ENCODE assay signal across 9 mouse cellular contexts in genomic region chr4:154787190-154787589, GRCm38 (mm10). TPM values are rescaled to one million over a fixed set of nuclear protein-coding genes. Genes with fewer than 3 reads are reported as not detected.
DNase-seq lines count a peak whose midpoint lies in the region; ATAC-seq and TF ChIP-seq lines count a peak whose summit lies in the region.
"Had no signal": no experiment of that assay in that cellular context is flagged by ENCODE, and none has a peak within 500 bp of the region (broad histone marks: within the 10 kb centered on the region; RNA-seq: fewer than 3 reads in every experiment).

No protein-coding gene starts in this region.

- H3K36me3 ChIP-seq in ES-Bruce4 (ENCODE audit: control insufficient read depth, insufficient read depth, low read length, poor library complexity, severe bottlenecking) = no peaks in the 10 kb centered on the region
- H3K36me3 ChIP-seq in limb, embryonic 10.5 days = no peaks in the 10 kb centered on the region

- H3K9me3 ChIP-seq in ES-Bruce4 (replicated peaks; ENCODE audit: control insufficient read depth, insufficient read depth, low read length, poor library complexity, severe bottlenecking) = no peaks in the 10 kb centered on the region
- H3K9me3 ChIP-seq in limb, embryonic 10.5 days (replicated peaks) = no peaks in the 10 kb centered on the region

- H3K4me3 ChIP-seq in layer of hippocampus, adult 2 months = no peak overlapping the region
- no peak overlapping the region for H3K4me3 ChIP-seq in ES-Bruce4 (ENCODE audit: low read depth, low read length)
- H3K4me3 ChIP-seq in limb, embryonic 10.5 days = no peak overlapping the region

- no peak overlapping the region for H3K9ac ChIP-seq in ES-Bruce4 (ENCODE audit: low read depth, poor library complexity, severe bottlenecking)

- 31% methylated on average over 8 of the region's 8 CpGs for WGBS in limb, embryonic 10.5 days

- TF ChIP-seq EP300 in ES-Bruce4 (IDR thresholded peaks at IDR 0.05; ENCODE audit: insufficient read depth, low read depth, low read length) = no peak

- no peaks in the 10 kb centered on the region for H3K4me1 ChIP-seq in ES-Bruce4 (ENCODE audit: control insufficient read depth, insufficient read depth, low read length)
- peaks cover 73% of the 10 kb centered on the region for H3K4me1 ChIP-seq in limb, embryonic 10.5 days

- no peaks in the 10 kb centered on the region for H3K27me3 ChIP-seq in ES-Bruce4 (ENCODE audit: control insufficient read depth, insufficient read depth, low read length, poor library complexity, severe bottlenecking)
- peaks cover 27% of the 10 kb centered on the region for H3K27me3 ChIP-seq in limb, embryonic 10.5 days (ENCODE audit: low read depth, poor library complexity, severe bottlenecking)

- no peak overlapping the region for H3K27ac ChIP-seq in layer of hippocampus, adult 2 months
- no peak overlapping the region for H3K27ac ChIP-seq in ES-Bruce4 (ENCODE audit: insufficient read depth, low read length)
- H3K27ac ChIP-seq in limb, embryonic 10.5 days = peak overlapping the region; percentile 91

- TF ChIP-seq POLR2A in ES-Bruce4 (IDR thresholded peaks at IDR 0.05; ENCODE audit: insufficient read depth, low read length) = no peak
- no peak for TF ChIP-seq POLR2A in brain, embryonic 14.5 days (IDR thresholded peaks at IDR 0.05; ENCODE audit: borderline replicate concordance, extremely low read depth, insufficient read depth, insufficient read length, poor library complexity, severe bottlenecking)

- peak; percentile 63 for TF ChIP-seq CTCF in layer of hippocampus, adult 2 months (conservative IDR thresholded peaks at IDR 0.05)
- peak; percentile 49 for TF ChIP-seq CTCF in ES-Bruce4 (IDR thresholded peaks at IDR 0.05; ENCODE audit: low read depth, low read length)
- TF ChIP-seq CTCF in brain, embryonic 14.5 days (IDR thresholded peaks at IDR 0.05; ENCODE audit: borderline replicate concordance, extremely low read depth, insufficient read depth, insufficient read length) = peak; percentile 52

- DNase-seq in layer of hippocampus, adult 2 months (ENCODE audit: low spot score in 2 of 2) = no peak
- DNase-seq in layer of hippocampus, postnatal 25 days (ENCODE audit: extremely low spot score in 1 of 2, low spot score in 1 of 2) = no peak
- peak; percentile 44 for DNase-seq in brain, embryonic 14.5 days (ENCODE audit: low read depth)
- DNase-seq in limb, embryonic 10.5 days (ENCODE audit: low spot score) = peak; percentile 81
- no peak for DNase-seq in gastrocnemius, postnatal 25 days
- DNase-seq: heart, adult 18-20 months had no signal

- ATAC-seq in monocyte, adult 5-6 weeks (replicated peaks; ENCODE audit: insufficient number of reproducible peaks, low FRiP score, low TSS enrichment, poor library complexity, severe bottlenecking) = no peak
- ATAC-seq: Patski had no signal

RNA-seq across cellular contexts. Expression of gene Ttc34, which starts 50.1 kb away (rescaled TPM):
- total RNA-seq in layer of hippocampus, adult 2 months (2021) = 1 to 10 TPM; 4.0 to 4.1 TPM
- total RNA-seq in layer of hippocampus, postnatal 25 days (2021) = 1 to 10 TPM; 3.3 to 3.4 TPM
- 0.21 TPM in 1 of 2 replicates, not detected in the other for polyA plus RNA-seq in ES-Bruce4 (2011; ENCODE audit: insufficient read depth, insufficient read length, low read depth, missing spikeins)
- polyA plus RNA-seq in brain, embryonic 14.5 days (2012; rRNA removed) = 0.50 and 1.00 TPM in 2 replicates
- polyA plus RNA-seq in limb, embryonic 10.5 days (2016; fragmentation: Nextera tagmentation; extraction: Ambion mirVana) = 0.41 and 0.46 TPM in 2 replicates
- not detected in 3 replicates for total RNA-seq in monocyte, adult 5-6 weeks (2017)
- not detected for total RNA-seq in gastrocnemius, postnatal 25 days (2021)
- polyA plus RNA-seq: Patski had no signal

Comparison
In these comparisons a context has a peak if more than half of its experiments do, and no peak if none do; other contexts are left out.
1. DNase-seq: peak in brain, embryonic 14.5 days (single experiment) and limb, embryonic 10.5 days (single experiment); none in layer of hippocampus, adult 2 months (0 of 2), layer of hippocampus, postnatal 25 days (0 of 2) and gastrocnemius, postnatal 25 days (single experiment).
2. Peak in every context shown above with its lines, with median percentiles within 50 percentile points of each other: CTCF ChIP-seq.